Mouse (Mus musculus): ENCODE results near the gene Yjefn3. TPM values are rescaled to one million over a fixed set of nuclear protein-coding genes. Genes with fewer than 3 reads are reported as not detected.

Yjefn3 gene
- polyA plus RNA-seq, 1 experiment from 2014 or later, result 4.2 TPM

GRCm38 (mm10) chr8:69888244-69888866 lies 14.2 kb downstream of the Yjefn3 start:
- no peaks in the 10 kb centered on the region for H3K9me3 ChIP-seq
- 0 out of 2 replicates have a peak, but pooled peaks cover 4% of the 10 kb centered on the region for H3K36me3 ChIP-seq
- no peak overlapping the region; the same call in 1 of the 2 replicates for H3K9ac ChIP-seq
- peaks cover 34% of the 10 kb centered on the region for H3K4me1 ChIP-seq (replicated peaks)
- H3K4me3 ChIP-seq (replicated peaks), result peak overlapping the region; percentile 17
- H3K27me3 ChIP-seq (replicated peaks), result peaks cover 77% of the 10 kb centered on the region
- ATAC-seq, result no peak
- no peak overlapping the region for H3K27ac ChIP-seq
- WGBS, result 7% methylated on average over 24 of the region's 24 CpGs
- H3K4me2 ChIP-seq (replicated peaks), result peak overlapping the region; percentile 48

GRCm38 (mm10) chr8:69887289-69888243 lies 14.9 kb downstream of the Yjefn3 start, which contains the start of gene Cilp2:
TSS of gene Cilp2 (minus strand) at chr8:69887687.
- no peaks in the 10 kb centered on the region for H3K36me3 ChIP-seq
- H3K9ac ChIP-seq, result no peak within 1 kb of the TSS; the same call in none of the 2 replicates
- peaks cover 85% of the 10 kb centered on the region for H3K27me3 ChIP-seq (replicated peaks)
- H3K27ac ChIP-seq, result no peak within 1 kb of the TSS
- ATAC-seq, result 0 out of 2 replicates have a peak, but pooled peaks have one; percentile 10
- H3K4me1 ChIP-seq (replicated peaks), result peaks cover 35% of the 10 kb centered on the region
- under 1% methylated on average over 59 of the region's 60 CpGs for WGBS
- no peaks in the 10 kb centered on the region for H3K9me3 ChIP-seq
- peak within 1 kb of the TSS; percentile 17 for H3K4me3 ChIP-seq (replicated peaks)
- H3K4me2 ChIP-seq (replicated peaks), result peak within 1 kb of the TSS; percentile 48

- no peaks in the 10 kb centered on the region for H3K36me3 ChIP-seq
- H3K27ac ChIP-seq, result no peak overlapping the region
- H3K9ac ChIP-seq, result no peak overlapping the region
- H3K4me2 ChIP-seq (replicated peaks), result no peak overlapping the region
- ATAC-seq, result no peak
- no peaks in the 10 kb centered on the region for H3K9me3 ChIP-seq
- H3K4me1 ChIP-seq (replicated peaks), result peaks cover 48% of the 10 kb centered on the region
- 52% methylated on average over 13 of the region's 13 CpGs for WGBS
- H3K4me3 ChIP-seq (replicated peaks), result no peak overlapping the region
- H3K27me3 ChIP-seq (replicated peaks), result peaks cover 100% of the 10 kb centered on the region
Measured at GRCm38 (mm10) chr8:69884141-69884540, 18.4 kb downstream of the Yjefn3 start.

GRCm38 (mm10) chr8:69882833-69883600 lies 19.5 kb downstream of the Yjefn3 start:
- WGBS, result 15% methylated on average over 52 of the region's 52 CpGs
- H3K4me1 ChIP-seq (replicated peaks), result peaks cover 38% of the 10 kb centered on the region
- no peak for ATAC-seq
- peak overlapping the region; percentile 41 for H3K4me3 ChIP-seq (replicated peaks)
- H3K9me3 ChIP-seq, result no peaks in the 10 kb centered on the region
- no peak overlapping the region for H3K27ac ChIP-seq
- no peaks in the 10 kb centered on the region for H3K36me3 ChIP-seq
- H3K9ac ChIP-seq, result no peak overlapping the region
- H3K4me2 ChIP-seq (replicated peaks), result peak overlapping the region; percentile 75
- peaks cover 90% of the 10 kb centered on the region for H3K27me3 ChIP-seq (replicated peaks)

- H3K4me1 ChIP-seq (replicated peaks), result peaks cover 30% of the 10 kb centered on the region
- WGBS, result 5% methylated on average over 103 of the region's 103 CpGs
- no peak overlapping the region for H3K27ac ChIP-seq
- ATAC-seq, result peak; percentile 66
- H3K27me3 ChIP-seq (replicated peaks), result peaks cover 86% of the 10 kb centered on the region
- H3K4me3 ChIP-seq (replicated peaks), result peak overlapping the region; percentile 41
- no peaks in the 10 kb centered on the region for H3K9me3 ChIP-seq
- H3K4me2 ChIP-seq (replicated peaks), result peak overlapping the region; percentile 75
- H3K36me3 ChIP-seq, result no peaks in the 10 kb centered on the region
- H3K9ac ChIP-seq, result 0 out of 2 replicates have a peak overlapping the region, but pooled peaks have one; percentile 18
Measured at GRCm38 (mm10) chr8:69882021-69882756, 20.3 kb downstream of the Yjefn3 start.

- no peak overlapping the region for H3K9ac ChIP-seq
- no peak overlapping the region for H3K27ac ChIP-seq
- peaks cover 23% of the 10 kb centered on the region for H3K4me1 ChIP-seq (replicated peaks)
- H3K9me3 ChIP-seq, result no peaks in the 10 kb centered on the region
- ATAC-seq, result no peak
- H3K4me2 ChIP-seq (replicated peaks), result peak overlapping the region; percentile 75
- whole genome bisulfite sequencing, result 17% methylated on average over 79 of the region's 79 CpGs
- peak overlapping the region; percentile 41 for H3K4me3 ChIP-seq (replicated peaks)
- no peaks in the 10 kb centered on the region for H3K36me3 ChIP-seq
- H3K27me3 ChIP-seq (replicated peaks), result peaks cover 82% of the 10 kb centered on the region
Measured at GRCm38 (mm10) chr8:69881261-69881865, 21.1 kb downstream of the Yjefn3 start.

GRCm38 (mm10) chr8:69880841-69881240 lies 21.7 kb downstream of the Yjefn3 start:
- H3K27me3 ChIP-seq (replicated peaks), result peaks cover 76% of the 10 kb centered on the region
- 11% methylated on average over 37 of the region's 37 CpGs for WGBS
- no peak overlapping the region for H3K9ac ChIP-seq
- no peaks in the 10 kb centered on the region for H3K36me3 ChIP-seq
- H3K27ac ChIP-seq, result no peak overlapping the region
- H3K4me3 ChIP-seq (replicated peaks), result peak overlapping the region; percentile 41
- no peak for ATAC-seq
- peak overlapping the region; percentile 75 for H3K4me2 ChIP-seq (replicated peaks)
- H3K9me3 ChIP-seq, result no peaks in the 10 kb centered on the region
- H3K4me1 ChIP-seq (replicated peaks), result peaks cover 21% of the 10 kb centered on the region

GRCm38 (mm10) chr8:69879678-69880077 lies 22.8 kb downstream of the Yjefn3 start:
- WGBS, result 58% methylated on average over 8 of the region's 8 CpGs
- no peaks in the 10 kb centered on the region for H3K36me3 ChIP-seq
- no peak overlapping the region for H3K4me3 ChIP-seq (replicated peaks)
- H3K9me3 ChIP-seq, result no peaks in the 10 kb centered on the region
- H3K4me2 ChIP-seq (replicated peaks), result no peak overlapping the region
- H3K27ac ChIP-seq, result no peak overlapping the region
- H3K9ac ChIP-seq, result no peak overlapping the region
- peaks cover 65% of the 10 kb centered on the region for H3K27me3 ChIP-seq (replicated peaks)
- ATAC-seq, result peak; percentile 44
- peaks cover 19% of the 10 kb centered on the region for H3K4me1 ChIP-seq (replicated peaks)

GRCm38 (mm10) chr8:69877992-69878391 lies 24.5 kb downstream of the Yjefn3 start:
- Histone ChIP-seq H3K4me1 (replicated peaks) (peaks cover 19% of the 10 kb centered on the region), H3K36me3 (no peaks in the 10 kb centered on the region), H3K27ac (no peak overlapping the region), H3K9me3 (no peaks in the 10 kb centered on the region), H3K27me3 (replicated peaks) (peaks cover 48% of the 10 kb centered on the region), H3K4me3 (replicated peaks) (no peak overlapping the region), H3K9ac (no peak overlapping the region), H3K4me2 (replicated peaks) (no peak overlapping the region)
- 56% methylated on average over 3 of the region's 3 CpGs for whole genome bisulfite sequencing
- ATAC-seq, result no peak

- no peaks in the 10 kb centered on the region for H3K9me3 ChIP-seq
- 80% methylated on average over 4 of the region's 4 CpGs for WGBS
- no peak overlapping the region for H3K27ac ChIP-seq
- no peak overlapping the region for H3K4me3 ChIP-seq (replicated peaks)
- peaks cover 42% of the 10 kb centered on the region for H3K27me3 ChIP-seq (replicated peaks)
- no peak for ATAC-seq
- no peak overlapping the region for H3K9ac ChIP-seq
- H3K36me3 ChIP-seq, result no peaks in the 10 kb centered on the region
- peaks cover 17% of the 10 kb centered on the region for H3K4me1 ChIP-seq (replicated peaks)
- H3K4me2 ChIP-seq (replicated peaks), result no peak overlapping the region
Measured at GRCm38 (mm10) chr8:69877396-69877795, 25.1 kb downstream of the Yjefn3 start.

GRCm38 (mm10) chr8:69876967-69877366 lies 25.5 kb downstream of the Yjefn3 start:
- no peak overlapping the region for H3K4me3 ChIP-seq (replicated peaks)
- H3K36me3 ChIP-seq, result no peaks in the 10 kb centered on the region
- 78% methylated on average over 10 of the region's 10 CpGs for WGBS
- H3K4me1 ChIP-seq (replicated peaks), result peaks cover 12% of the 10 kb centered on the region
- H3K9ac ChIP-seq, result no peak overlapping the region
- peaks cover 38% of the 10 kb centered on the region for H3K27me3 ChIP-seq (replicated peaks)
- H3K4me2 ChIP-seq (replicated peaks), result no peak overlapping the region
- H3K27ac ChIP-seq, result no peak overlapping the region
- ATAC-seq, result no peak
- H3K9me3 ChIP-seq, result no peaks in the 10 kb centered on the region
